Mouse (Mus musculus) megakaryocyte, embryonic 14.5 days (primary cell): Measurements from ENCODE around the gene Hibch.

Experiments used
- FLI1 ChIP-seq: IDR thresholded peaks from 2 replicates; pipeline ENCODE4 v1.6.1; 2012; ENCODE audit warnings: low read length, inconsistent platforms, mixed read lengths
- GATA1 ChIP-seq: IDR thresholded peaks from 3 replicates; pipeline ENCODE4 v1.6.1; 2012; ENCODE audit warnings: mixed read lengths, low read length, inconsistent platforms, borderline replicate concordance

- TF ChIP-seq FLI1 (peak; percentile 64; the same call in 1 of the 2 replicates), GATA1 (peak; percentile 38; the same call in 1 of the 3 replicates)
Measured at GRCm38 (mm10) chr1:52800340-52800740, 44.4 kb upstream of the Hibch start.
